Mouse (Mus musculus) MEL (cell line): ENCODE data around the gene Rpl19. TPM values are rescaled to one million over a fixed set of nuclear protein-coding genes. Genes with fewer than 3 reads are reported as not detected.
A peak's percentile ranks its signal among the peaks of the same experiment; 100 is the strongest.

ENCODE experiments used
- DNase-seq: peaks from one replicate; pipeline ENCODE4 v3.0.0; 2011; ENCODE audit warnings: low read depth, low spot score
- H3K27ac ChIP-seq: 2 replicates; pipeline ENCODE4 v1.5.1; 2012; ENCODE audit warnings: low read depth, mild to moderate bottlenecking, control low read depth, low read length, moderate library complexity; ENCODE audit not compliant: control insufficient read depth
- H3K27me3 ChIP-seq, 2 experiments: fragments of 150-350 bp in 1 of 2; sonication (generic) in 1 of 2; 2 replicates each; pipeline ENCODE4 v1.6.1; 2012; ENCODE audit warnings: low read length in 2 of 2, mild to moderate bottlenecking in 2 of 2, improper control_type of control experiment in 1 of 2, moderate library complexity in 1 of 2; ENCODE audit not compliant: insufficient read depth in 2 of 2, control insufficient read depth in 1 of 2
- H3K36me3 ChIP-seq, 2 experiments: 2 replicates each; pipeline ENCODE4 v1.6.1; 2012 to 2014; ENCODE audit warnings: low read length in 2 of 2, improper control_type of control experiment in 1 of 2, inconsistent platforms in 1 of 2, mild to moderate bottlenecking in 1 of 2; ENCODE audit not compliant: insufficient read depth in 2 of 2, control insufficient read depth in 1 of 2
- H3K4me1 ChIP-seq, 2 experiments: fragments of 150-350 bp in 1 of 2; sonication (generic) in 1 of 2; 2 replicates each; pipeline ENCODE4 v1.6.1; 2012; ENCODE audit warnings: low read length in 2 of 2, improper control_type of control experiment in 1 of 2, mild to moderate bottlenecking in 1 of 2; ENCODE audit not compliant: insufficient read depth in 2 of 2, control insufficient read depth in 1 of 2
- H3K4me3 ChIP-seq, 2 experiments: fragments of 150-350 bp in 1 of 2; sonication (generic) in 1 of 2; 2 replicates each; pipeline ENCODE4 v1.5.1; 2012; ENCODE audit warnings: low read depth in 2 of 2, low read length in 2 of 2, mild to moderate bottlenecking in 2 of 2, moderate library complexity in 2 of 2, control low read depth in 1 of 2, improper control_type of control experiment in 1 of 2; ENCODE audit not compliant: control insufficient read depth in 1 of 2, insufficient read depth in 1 of 2
- H3K79me2 ChIP-seq: 2 replicates; pipeline ENCODE4 v1.6.1; 2012; ENCODE audit warnings: mild to moderate bottlenecking, low read length, moderate library complexity; ENCODE audit not compliant: control insufficient read depth, poor library complexity, insufficient read depth
- H3K9ac ChIP-seq: 2 replicates; pipeline ENCODE4 v1.6.1; 2012; ENCODE audit warnings: low read depth, mild to moderate bottlenecking, control low read depth, low read length, moderate library complexity; ENCODE audit not compliant: control insufficient read depth, poor library complexity, severe bottlenecking
- H3K9me3 ChIP-seq: fragments of 150-350 bp; sonication (generic); replicated peaks from 2 replicates; pipeline ENCODE4 v1.6.1; 2012; ENCODE audit warnings: mild to moderate bottlenecking, low read length, improper control_type of control experiment, moderate library complexity; ENCODE audit not compliant: insufficient read depth
- BHLHE40 ChIP-seq: IDR thresholded peaks from 2 replicates; pipeline ENCODE4 v1.6.1; 2012; ENCODE audit warnings: low read depth, mild to moderate bottlenecking, inconsistent platforms, low read length, improper control_type of control experiment, borderline replicate concordance
- CTCF ChIP-seq, 3 experiments: IDR thresholded peaks in 2 of 3; conservative IDR thresholded peaks in 1 of 3; 2 replicates each; pipeline ENCODE4 v1.5.1; 2011 to 2012; ENCODE audit warnings: low read length in 3 of 3, low read depth in 2 of 3, mild to moderate bottlenecking in 2 of 3, improper control_type of control experiment in 1 of 3, inconsistent platforms in 1 of 3, mixed read lengths in 1 of 3, moderate library complexity in 1 of 3; ENCODE audit not compliant: control insufficient read depth in 1 of 3, insufficient read depth in 1 of 3, poor library complexity in 1 of 3, severe bottlenecking in 1 of 3
- EP300 ChIP-seq, 2 experiments: IDR thresholded peaks; 2 replicates each; pipeline ENCODE4 v1.6.1; 2011; ENCODE audit warnings: improper control_type of control experiment in 2 of 2, low read length in 2 of 2, low read depth in 1 of 2, mild to moderate bottlenecking in 1 of 2
- MAFK ChIP-seq: IDR thresholded peaks from 2 replicates; pipeline ENCODE4 v1.6.1; 2011; ENCODE audit warnings: low read depth, mild to moderate bottlenecking, low read length, improper control_type of control experiment, borderline replicate concordance
- MAX ChIP-seq: IDR thresholded peaks from 2 replicates; pipeline ENCODE4 v1.6.1; 2011; ENCODE audit warnings: low read length, improper control_type of control experiment
- MXI1 ChIP-seq: IDR thresholded peaks from 2 replicates; pipeline ENCODE4 v1.6.1; 2011; ENCODE audit warnings: mild to moderate bottlenecking, low read depth, low read length, improper control_type of control experiment
- MYB ChIP-seq: IDR thresholded peaks from 2 replicates; pipeline ENCODE4 v1.6.1; 2011; ENCODE audit warnings: mild to moderate bottlenecking, low read depth, low read length, improper control_type of control experiment
- NRF1 ChIP-seq: IDR thresholded peaks from 2 replicates; pipeline ENCODE4 v1.6.1; 2014; ENCODE audit warnings: low read depth, mild to moderate bottlenecking, inconsistent platforms, low read length, improper control_type of control experiment, moderate library complexity; ENCODE audit not compliant: poor library complexity, insufficient read depth, severe bottlenecking
- RAD21 ChIP-seq: IDR thresholded peaks from 2 replicates; pipeline ENCODE4 v1.6.1; 2011; ENCODE audit warnings: mild to moderate bottlenecking, low read depth, low read length, improper control_type of control experiment
- RCOR1 ChIP-seq: IDR thresholded peaks from 2 replicates; pipeline ENCODE4 v1.6.1; 2012; ENCODE audit warnings: low read depth, mild to moderate bottlenecking, inconsistent platforms, low read length, improper control_type of control experiment
- SIN3A ChIP-seq: IDR thresholded peaks from 2 replicates; pipeline ENCODE4 v1.6.1; 2012; ENCODE audit warnings: low read length, improper control_type of control experiment, inconsistent platforms
- SMC3 ChIP-seq: IDR thresholded peaks from 2 replicates; pipeline ENCODE4 v1.6.1; 2011; ENCODE audit warnings: low read depth, low read length, improper control_type of control experiment
- TAL1 ChIP-seq: IDR thresholded peaks from 2 replicates; pipeline ENCODE4 v1.6.1; 2012; ENCODE audit warnings: mild to moderate bottlenecking, inconsistent platforms, low read length, moderate library complexity, mixed read lengths
- ZC3H11A ChIP-seq: IDR thresholded peaks from 2 replicates; pipeline ENCODE4 v1.6.1; 2012; ENCODE audit warnings: low read depth, mild to moderate bottlenecking, inconsistent platforms, low read length, improper control_type of control experiment
- polyA plus RNA-seq, 2 experiments: library from polyadenylated mRNA; stranded (reverse) in 1 of 2; unstranded in 1 of 2; fragments of >175 nt in 1 of 2; fragments of >200 nt in 1 of 2; gene quantifications; 2 replicates each; pipeline versions ENCODE4 v1.2.1 to v1.2.4; 2012; ENCODE audit warnings: low replicate concordance in 2 of 2, low read depth in 1 of 2; ENCODE audit not compliant: insufficient read length in 2 of 2, insufficient read depth in 1 of 2, missing spikeins in 1 of 2
- total RNA-seq: library from RNA; depleted of rRNA; stranded (reverse); fragments of 300-350 nt; gene quantifications from 2 replicates; pipeline ENCODE4 v1.2.3, GENCODE M21; 2012

Gene Rpl19
- total and polyA plus RNA-seq, 3 experiments: 210 to 4,715 (median 2,650) TPM

DNA sequence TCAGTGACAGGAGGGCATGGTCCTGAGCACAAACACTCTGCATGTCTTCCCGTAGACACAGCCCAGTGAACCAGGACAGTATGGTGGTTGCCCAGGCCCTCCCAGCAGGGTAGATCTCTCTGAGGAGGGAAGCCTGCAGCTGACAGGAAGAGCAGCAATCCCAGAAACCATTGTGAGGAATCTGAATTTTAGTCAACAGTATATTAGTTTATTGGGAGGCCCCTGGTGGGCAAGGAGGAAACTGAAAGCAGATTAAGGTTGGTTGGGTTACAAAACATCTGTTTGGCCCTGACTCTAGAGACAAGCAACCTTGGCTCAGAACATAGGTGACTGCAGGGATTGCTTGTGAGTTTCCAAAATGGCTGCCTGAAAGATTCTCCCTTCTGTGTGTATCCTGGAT lies 42.5 kb upstream of the Rpl19 start:
- TF ChIP-seq SIN3A: no peak
- TF ChIP-seq BHLHE40: no peak
- TF ChIP-seq MAFK: no peak
- no peak for TF ChIP-seq MYB
- TF ChIP-seq RAD21: peak; percentile 13
- peak; percentile 53 for TF ChIP-seq SMC3
- no peak for TF ChIP-seq EP300 (IDR thresholded peaks at IDR 0.05; ENCODE audit: low read depth in 1 of 2, low read length in 2 of 2)
- peak in 2 of 3 experiments; percentile 12 to 30; a peak in 2 of 6 replicates for TF ChIP-seq CTCF (IDR thresholded peaks at IDR 0.05 in 2 of 3, conservative IDR thresholded peaks at IDR 0.05 in 1 of 3; ENCODE audit: control insufficient read depth in 1 of 3, insufficient read depth in 1 of 3, low read depth in 2 of 3, low read length in 3 of 3, poor library complexity in 1 of 3, severe bottlenecking in 1 of 3)
- no peak for TF ChIP-seq ZC3H11A
- Histone ChIP-seq H3K27ac (no peak overlapping the region), H3K4me3 (no peak overlapping the region), H3K9me3 (no peaks in the 10 kb centered on the region), H3K9ac (no peak overlapping the region), H3K36me3 (no peaks in the 10 kb centered on the region), H3K4me1 (peaks cover 0 to 6% of the 10 kb centered on the region in 2 experiments; a peak in 1 of 4 replicates), H3K79me2 (peaks cover 3% of the 10 kb centered on the region; the same call in 1 of the 2 replicates), H3K27me3 (0 out of 4 replicates have a peak, but pooled peaks cover 0 to 1% of the 10 kb centered on the region in 2 experiments)
- DNase-seq: no peak

DNA sequence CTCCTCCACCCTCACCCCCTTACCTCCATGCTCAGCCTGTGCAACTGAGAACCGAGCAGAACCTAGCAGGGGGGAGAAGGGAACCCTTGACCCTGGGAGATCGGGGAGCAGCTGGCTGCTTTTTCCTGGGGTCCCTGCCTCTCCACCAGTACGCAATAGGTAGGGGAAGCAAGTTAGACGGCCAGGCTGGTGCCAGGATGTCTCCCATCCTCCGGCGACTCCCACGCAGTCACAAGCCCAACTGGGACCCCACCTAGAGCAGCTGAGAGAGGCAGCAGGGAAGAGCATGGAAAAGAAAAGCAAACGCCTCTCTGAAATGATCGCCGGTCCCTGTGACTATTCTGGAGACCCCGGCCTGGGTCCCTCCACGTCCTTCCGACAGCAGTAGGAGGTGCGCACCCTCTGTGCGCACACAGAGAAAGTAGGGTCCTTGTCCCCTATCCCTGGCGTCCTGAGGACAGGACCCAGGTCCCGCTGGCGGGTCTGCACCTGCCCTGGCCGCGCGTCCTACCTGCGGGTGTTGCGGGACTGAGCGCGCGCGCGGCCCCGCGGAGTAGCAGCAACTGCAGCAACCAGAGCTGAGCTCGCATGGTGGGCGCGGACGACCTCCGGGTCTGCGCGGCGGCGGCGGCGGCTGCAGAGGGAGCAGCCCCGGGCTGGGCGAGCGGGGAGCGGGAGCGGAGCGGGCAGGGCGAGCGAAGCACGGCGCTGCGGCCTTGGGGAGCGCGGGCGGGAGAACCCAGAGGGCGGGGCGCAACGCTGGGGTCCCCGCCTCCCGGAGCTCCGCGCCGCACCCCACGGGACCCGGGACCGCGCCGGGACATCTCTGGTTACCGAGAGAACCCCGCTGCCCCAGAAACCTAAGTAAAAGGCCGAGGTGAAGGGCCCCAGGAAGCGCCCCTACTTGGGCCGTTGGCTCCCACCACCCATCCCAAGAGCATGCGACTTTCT lies 40.5 kb upstream of the Rpl19 start, which contains the start of gene Plxdc1:
Gene Plxdc1 (minus strand): TSS at position 718 of the 951 bp plus-strand sequence.
- Histone ChIP-seq H3K79me2 (peaks cover 3% of the 10 kb centered on the region; the same call in 1 of the 2 replicates), H3K27ac (no peak within 1 kb of the TSS), H3K4me1 (peaks cover 0 to 15% of the 10 kb centered on the region in 2 experiments; a peak in 2 of 4 replicates), H3K9ac (peak within 1 kb of the TSS; percentile 77), H3K4me3 (peak within 1 kb of the TSS; percentile 65 to 77), H3K27me3 (0 out of 4 replicates have a peak, but pooled peaks cover 0 to 1% of the 10 kb centered on the region in 2 experiments), H3K36me3 (peaks cover 0 to 4% of the 10 kb centered on the region in 2 experiments; a peak in 1 of 4 replicates), H3K9me3 (no peaks in the 10 kb centered on the region)
- peak; percentile 62 for DNase-seq
- TF ChIP-seq MAX: 0 out of 2 replicates have a peak, but pooled peaks have one; percentile 21
- TF ChIP-seq MXI1: peak; percentile 24; the same call in 1 of the 2 replicates
- TF ChIP-seq TAL1: no peak
- peak; percentile 56; the same call in 1 of the 2 replicates for TF ChIP-seq NRF1
- TF ChIP-seq SIN3A: 0 out of 2 replicates have a peak, but pooled peaks have one; percentile 20
- no peak for TF ChIP-seq RCOR1
